Mouse (Mus musculus): ENCODE measurements at regions not wholly inside any gene's neighbourhood (a gene's known extent, or its start where the extent isn't known, plus 50 kb on each side); places are given as distances from the start of the nearest gene placed in this dataset.

DNA sequence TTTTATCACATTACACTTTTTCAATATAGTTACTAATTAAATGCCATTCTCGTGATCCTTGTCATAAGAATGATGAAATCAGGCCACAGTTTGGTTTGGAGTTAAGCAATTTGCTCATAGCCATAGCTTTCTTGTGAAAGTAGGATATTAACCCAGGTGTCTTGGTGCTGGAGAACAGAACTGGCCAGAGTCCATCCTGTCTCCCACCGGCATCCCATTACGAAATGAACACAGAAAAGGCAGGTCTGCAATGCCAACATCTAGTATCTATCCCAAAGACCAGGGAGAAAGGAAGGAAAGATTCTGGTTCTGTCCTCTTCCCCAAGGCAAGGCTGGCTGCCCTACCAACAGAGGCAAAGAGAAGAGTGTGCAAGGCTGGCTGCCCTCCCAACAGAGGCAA, 61.6 kb upstream of the Avpr1a start:
- Histone ChIP-seq H3K4me2 (ENCODE audit: low read depth, low read length, severe bottlenecking) (no peak overlapping the region), H3K27me3 (ENCODE audit: control insufficient read depth, insufficient read depth, low read length) (no peaks in the 10 kb centered on the region), H3K27ac (ENCODE audit: low read depth, low read length) (no peak overlapping the region), H3K4me3 (ENCODE audit: low read depth, low read length) (no peak overlapping the region), H3K9ac (ENCODE audit: low read length) (no peak overlapping the region), H3K4me1 (replicated peaks; ENCODE audit: control insufficient read depth, insufficient read depth, low read length) (no peaks in the 10 kb centered on the region), H3K9me3 (ENCODE audit: control insufficient read depth, low read length) (no peaks in the 10 kb centered on the region), H3K36me3 (ENCODE audit: control insufficient read depth, insufficient read depth, low read length) (no peaks in the 10 kb centered on the region)
- ATAC-seq (replicated peaks; ENCODE audit: low FRiP score) (no peak), DNase-seq (ENCODE audit: low spot score) (no peak)
- 94% methylated on average over 3 of the region's 3 CpGs for WGBS

DNA sequence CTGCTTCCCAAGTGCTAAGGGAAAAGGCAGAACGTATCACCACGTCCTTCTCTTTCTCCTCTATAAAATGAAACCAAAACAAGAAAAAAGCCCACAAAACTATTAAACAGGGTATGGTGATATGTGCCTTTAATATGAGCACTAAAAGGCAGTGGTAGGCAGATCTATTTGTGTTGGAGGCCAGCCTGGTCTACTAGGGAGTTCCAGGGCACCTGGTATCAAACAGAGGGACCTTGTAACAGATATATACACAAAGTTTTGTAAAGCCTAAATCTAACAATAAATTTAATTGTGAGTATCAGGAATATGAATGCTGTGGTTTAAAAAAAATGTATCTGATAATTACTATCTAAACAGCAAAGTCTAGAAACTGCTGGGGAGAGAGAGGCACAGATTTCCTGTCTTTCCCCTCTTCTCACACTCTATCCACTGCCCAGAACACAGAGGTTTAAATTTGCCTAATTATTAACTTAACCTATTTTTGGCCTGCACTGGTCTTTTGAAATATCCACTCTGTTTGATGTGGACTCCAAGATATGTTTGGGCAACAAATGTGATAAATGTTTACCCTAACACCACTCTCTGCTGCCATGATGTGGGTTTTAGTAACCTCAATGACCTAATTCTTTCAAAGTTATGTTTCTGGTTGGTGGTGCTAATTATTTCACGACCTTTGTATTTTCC, 68.5 kb upstream of the Avpr1a start:
- no peaks in the 10 kb centered on the region for H3K27me3 ChIP-seq (ENCODE audit: control insufficient read depth, insufficient read depth, low read length)
- H3K36me3 ChIP-seq (ENCODE audit: control insufficient read depth, insufficient read depth, low read length) = no peaks in the 10 kb centered on the region
- no peak overlapping the region for H3K9ac ChIP-seq (ENCODE audit: low read length)
- no peak overlapping the region for H3K4me2 ChIP-seq (ENCODE audit: low read depth, low read length, severe bottlenecking)
- no peaks in the 10 kb centered on the region for H3K4me1 ChIP-seq (replicated peaks; ENCODE audit: control insufficient read depth, insufficient read depth, low read length)
- DNase-seq (ENCODE audit: low spot score) = no peak
- H3K27ac ChIP-seq (ENCODE audit: low read depth, low read length) = no peak overlapping the region
- H3K9me3 ChIP-seq (ENCODE audit: control insufficient read depth, low read length) = no peaks in the 10 kb centered on the region
- WGBS = 84% methylated on average over 3 of the region's 3 CpGs
- no peak overlapping the region for H3K4me3 ChIP-seq (ENCODE audit: low read depth, low read length)
- ATAC-seq (replicated peaks; ENCODE audit: low FRiP score) = no peak

DNA sequence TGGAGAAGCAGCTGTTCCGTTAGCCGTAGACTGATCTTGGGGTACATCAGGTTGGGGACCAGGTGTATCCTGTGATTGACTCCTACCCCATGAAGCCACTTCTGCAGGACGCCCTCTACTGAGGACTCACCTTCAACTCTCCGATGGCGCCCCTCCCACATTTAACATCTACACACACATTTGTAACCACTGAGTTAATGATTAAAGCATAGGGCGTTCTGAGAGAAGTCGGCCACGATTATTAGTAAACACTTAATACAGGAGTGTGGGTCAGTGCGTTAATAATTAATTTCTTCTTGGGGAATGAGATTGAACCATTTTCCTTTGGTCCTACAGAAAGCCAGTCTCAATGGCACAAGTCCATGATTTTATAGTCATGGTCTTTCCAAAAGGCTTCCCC, 105.0 kb upstream of the Avpr1a start:
- no peak overlapping the region for H3K27ac ChIP-seq (ENCODE audit: low read depth, low read length)
- no peak overlapping the region for H3K9ac ChIP-seq (ENCODE audit: low read length)
- DNase-seq (ENCODE audit: low spot score) (no peak), ATAC-seq (replicated peaks; ENCODE audit: low FRiP score) (no peak)
- H3K4me1 ChIP-seq (replicated peaks; ENCODE audit: control insufficient read depth, insufficient read depth, low read length) = no peaks in the 10 kb centered on the region
- no peaks in the 10 kb centered on the region for H3K9me3 ChIP-seq (ENCODE audit: control insufficient read depth, low read length)
- 96% methylated on average over 9 of the region's 9 CpGs for WGBS
- no peak overlapping the region for H3K4me2 ChIP-seq (ENCODE audit: low read depth, low read length, severe bottlenecking)
- no peaks in the 10 kb centered on the region for H3K27me3 ChIP-seq (ENCODE audit: control insufficient read depth, insufficient read depth, low read length)
- H3K4me3 ChIP-seq (ENCODE audit: low read depth, low read length) = no peak overlapping the region
- no peaks in the 10 kb centered on the region for H3K36me3 ChIP-seq (ENCODE audit: control insufficient read depth, insufficient read depth, low read length)

GRCm38 (mm10) chr10:122342356-122342755, 105.9 kb upstream of the Avpr1a start:
- ATAC-seq (replicated peaks; ENCODE audit: low FRiP score) (no peak), DNase-seq (ENCODE audit: low spot score) (no peak)
- Histone ChIP-seq H3K36me3 (ENCODE audit: control insufficient read depth, insufficient read depth, low read length) (no peaks in the 10 kb centered on the region), H3K9ac (ENCODE audit: low read length) (no peak overlapping the region), H3K9me3 (ENCODE audit: control insufficient read depth, low read length) (no peaks in the 10 kb centered on the region), H3K27me3 (ENCODE audit: control insufficient read depth, insufficient read depth, low read length) (no peaks in the 10 kb centered on the region), H3K27ac (ENCODE audit: low read depth, low read length) (no peak overlapping the region), H3K4me1 (replicated peaks; ENCODE audit: control insufficient read depth, insufficient read depth, low read length) (no peaks in the 10 kb centered on the region), H3K4me3 (ENCODE audit: low read depth, low read length) (no peak overlapping the region), H3K4me2 (ENCODE audit: low read depth, low read length, severe bottlenecking) (no peak overlapping the region)
- WGBS = 87% methylated on average over 12 of the region's 12 CpGs

DNA sequence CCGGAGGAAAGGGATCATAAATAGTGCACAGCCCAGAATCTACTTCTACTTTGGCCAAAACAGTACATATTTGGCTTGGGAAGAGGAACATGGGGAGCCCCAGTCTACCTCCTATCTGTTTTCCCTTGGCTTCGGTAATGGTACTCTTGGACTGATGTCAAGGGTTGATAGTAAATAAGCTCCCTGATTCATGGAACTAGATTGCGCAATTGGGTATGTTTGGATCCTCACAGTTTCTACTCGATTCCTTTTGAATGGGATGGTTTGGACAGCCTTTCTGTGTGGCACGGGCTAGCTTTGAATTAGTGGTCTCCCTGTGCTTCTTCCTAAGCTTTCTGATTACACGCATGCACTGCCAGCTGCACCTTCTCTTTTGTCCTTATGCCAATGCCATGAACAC, 121.4 kb upstream of the Avpr1a start:
- no peak overlapping the region for H3K4me3 ChIP-seq (ENCODE audit: low read depth, low read length)
- no peak overlapping the region for H3K9ac ChIP-seq (ENCODE audit: low read length)
- DNase-seq (ENCODE audit: low spot score) (no peak), ATAC-seq (replicated peaks; ENCODE audit: low FRiP score) (no peak)
- WGBS = 91% methylated on average over 6 of the region's 6 CpGs
- no peaks in the 10 kb centered on the region for H3K9me3 ChIP-seq (ENCODE audit: control insufficient read depth, low read length)
- no peaks in the 10 kb centered on the region for H3K4me1 ChIP-seq (replicated peaks; ENCODE audit: control insufficient read depth, insufficient read depth, low read length)
- no peak overlapping the region for H3K27ac ChIP-seq (ENCODE audit: low read depth, low read length)
- H3K27me3 ChIP-seq (ENCODE audit: control insufficient read depth, insufficient read depth, low read length) = no peaks in the 10 kb centered on the region
- H3K4me2 ChIP-seq (ENCODE audit: low read depth, low read length, severe bottlenecking) = no peak overlapping the region
- H3K36me3 ChIP-seq (ENCODE audit: control insufficient read depth, insufficient read depth, low read length) = no peaks in the 10 kb centered on the region

DNA sequence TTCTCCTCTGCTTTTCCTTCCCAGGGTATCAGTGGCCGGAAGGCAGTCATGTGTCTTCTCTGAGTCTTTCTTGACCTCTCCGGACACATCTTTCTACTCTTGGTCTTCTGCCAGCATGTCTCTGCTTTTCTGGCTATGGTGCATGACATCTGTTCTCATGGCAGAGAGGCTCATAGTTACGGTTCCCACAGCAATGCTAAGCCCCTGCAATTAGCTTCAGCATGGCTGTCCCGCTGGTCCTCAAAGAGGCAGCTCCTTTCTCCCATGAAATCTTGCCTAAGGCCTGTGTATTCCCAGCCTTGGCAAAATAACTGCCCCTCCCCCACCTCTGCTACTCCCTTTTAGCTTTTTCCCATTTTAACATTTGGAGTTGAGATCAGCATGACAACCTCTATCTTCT, 129.4 kb upstream of the Avpr1a start:
- Histone ChIP-seq H3K9ac (ENCODE audit: low read length) (no peak overlapping the region), H3K27me3 (ENCODE audit: control insufficient read depth, insufficient read depth, low read length) (no peaks in the 10 kb centered on the region), H3K9me3 (ENCODE audit: control insufficient read depth, low read length) (no peaks in the 10 kb centered on the region), H3K4me1 (replicated peaks; ENCODE audit: control insufficient read depth, insufficient read depth, low read length) (no peaks in the 10 kb centered on the region), H3K4me3 (ENCODE audit: low read depth, low read length) (no peak overlapping the region), H3K36me3 (ENCODE audit: control insufficient read depth, insufficient read depth, low read length) (no peaks in the 10 kb centered on the region), H3K27ac (ENCODE audit: low read depth, low read length) (no peak overlapping the region), H3K4me2 (ENCODE audit: low read depth, low read length, severe bottlenecking) (no peak overlapping the region)
- peak; percentile 87 for ATAC-seq (replicated peaks; ENCODE audit: low FRiP score)
- peak; percentile 57 for DNase-seq (ENCODE audit: low spot score)
- 59% methylated on average over 4 of the region's 4 CpGs for WGBS

DNA sequence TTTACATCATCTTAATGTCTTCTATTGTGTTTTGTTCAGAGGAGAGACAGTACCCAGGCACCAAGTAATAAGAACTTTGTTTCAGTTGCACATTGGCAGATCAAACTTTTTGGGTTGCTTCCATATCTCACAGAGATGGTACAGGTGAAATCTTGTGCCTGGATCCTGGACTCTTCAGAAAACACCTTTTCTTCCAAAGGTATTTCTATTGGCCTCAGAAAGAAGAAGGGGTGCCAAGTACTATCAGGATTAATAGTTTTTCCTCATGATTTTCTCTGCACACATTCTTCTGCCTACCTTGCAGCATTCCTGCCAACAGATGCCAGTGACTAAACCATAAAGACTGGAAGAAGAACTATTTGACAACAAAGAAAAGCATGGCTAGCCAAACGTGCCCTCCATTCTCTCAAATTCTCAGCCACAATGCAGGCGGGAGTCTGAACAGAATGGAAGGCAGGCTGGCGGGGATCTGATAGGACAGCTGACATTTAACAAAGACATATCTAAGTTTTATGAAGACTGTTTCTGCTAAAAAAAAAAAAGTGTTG, 137.6 kb upstream of the Avpr1a start:
- ATAC-seq (replicated peaks; ENCODE audit: low FRiP score) (no peak), DNase-seq (ENCODE audit: low spot score) (no peak)
- WGBS = 77% methylated on average over 3 of the region's 3 CpGs
- H3K36me3 ChIP-seq (ENCODE audit: control insufficient read depth, insufficient read depth, low read length) = no peaks in the 10 kb centered on the region
- H3K27me3 ChIP-seq (ENCODE audit: control insufficient read depth, insufficient read depth, low read length) = no peaks in the 10 kb centered on the region
- no peak overlapping the region for H3K4me3 ChIP-seq (ENCODE audit: low read depth, low read length)
- no peaks in the 10 kb centered on the region for H3K9me3 ChIP-seq (ENCODE audit: control insufficient read depth, low read length)
- H3K4me2 ChIP-seq (ENCODE audit: low read depth, low read length, severe bottlenecking) = no peak overlapping the region
- no peak overlapping the region for H3K27ac ChIP-seq (ENCODE audit: low read depth, low read length)
- no peak overlapping the region for H3K9ac ChIP-seq (ENCODE audit: low read length)
- H3K4me1 ChIP-seq (replicated peaks; ENCODE audit: control insufficient read depth, insufficient read depth, low read length) = no peaks in the 10 kb centered on the region

GRCm38 (mm10) chr10:122308691-122309090, 139.6 kb upstream of the Avpr1a start:
- H3K4me3 ChIP-seq (ENCODE audit: low read depth, low read length) = no peak overlapping the region
- no peak overlapping the region for H3K9ac ChIP-seq (ENCODE audit: low read length)
- no peaks in the 10 kb centered on the region for H3K36me3 ChIP-seq (ENCODE audit: control insufficient read depth, insufficient read depth, low read length)
- no peaks in the 10 kb centered on the region for H3K4me1 ChIP-seq (replicated peaks; ENCODE audit: control insufficient read depth, insufficient read depth, low read length)
- DNase-seq (ENCODE audit: low spot score) (no peak), ATAC-seq (replicated peaks; ENCODE audit: low FRiP score) (no peak)
- WGBS = 91% methylated on average over 3 of the region's 3 CpGs
- H3K4me2 ChIP-seq (ENCODE audit: low read depth, low read length, severe bottlenecking) = no peak overlapping the region
- H3K9me3 ChIP-seq (ENCODE audit: control insufficient read depth, low read length) = no peaks in the 10 kb centered on the region
- H3K27ac ChIP-seq (ENCODE audit: low read depth, low read length) = no peak overlapping the region
- no peaks in the 10 kb centered on the region for H3K27me3 ChIP-seq (ENCODE audit: control insufficient read depth, insufficient read depth, low read length)

- DNase-seq (ENCODE audit: low spot score) (no peak), ATAC-seq (replicated peaks; ENCODE audit: low FRiP score) (no peak)
- Histone ChIP-seq H3K4me1 (replicated peaks; ENCODE audit: control insufficient read depth, insufficient read depth, low read length) (no peaks in the 10 kb centered on the region), H3K9ac (ENCODE audit: low read length) (no peak overlapping the region), H3K27me3 (ENCODE audit: control insufficient read depth, insufficient read depth, low read length) (no peaks in the 10 kb centered on the region), H3K9me3 (ENCODE audit: control insufficient read depth, low read length) (no peaks in the 10 kb centered on the region), H3K36me3 (ENCODE audit: control insufficient read depth, insufficient read depth, low read length) (no peaks in the 10 kb centered on the region), H3K4me2 (ENCODE audit: low read depth, low read length, severe bottlenecking) (no peak overlapping the region), H3K4me3 (ENCODE audit: low read depth, low read length) (no peak overlapping the region), H3K27ac (ENCODE audit: low read depth, low read length) (no peak overlapping the region)
- 83% methylated on average over 6 of the region's 6 CpGs for WGBS
These were observed 146.0 kb upstream of the Avpr1a start for GRCm38 (mm10) chr10:122302259-122302658.
